Mouse (Mus musculus) CD4-positive helper T cell, adult 2 months (primary cell): Measurements from ENCODE around the gene Dimt1.
A peak's percentile ranks its signal among the peaks of the same experiment; 100 is the strongest.
"Not testable (repeated sequence)": the region's sequence is repeated elsewhere in the genome, so short reads cannot be mapped to it uniquely, and the experiment has no call there.

Source experiments
- DNase-seq: peaks from one replicate; pipeline ENCODE4 v3.0.0-alpha.2; 2012; ENCODE audit warnings: low read depth, missing footprints, low spot score

Dimt1 gene

DNA sequence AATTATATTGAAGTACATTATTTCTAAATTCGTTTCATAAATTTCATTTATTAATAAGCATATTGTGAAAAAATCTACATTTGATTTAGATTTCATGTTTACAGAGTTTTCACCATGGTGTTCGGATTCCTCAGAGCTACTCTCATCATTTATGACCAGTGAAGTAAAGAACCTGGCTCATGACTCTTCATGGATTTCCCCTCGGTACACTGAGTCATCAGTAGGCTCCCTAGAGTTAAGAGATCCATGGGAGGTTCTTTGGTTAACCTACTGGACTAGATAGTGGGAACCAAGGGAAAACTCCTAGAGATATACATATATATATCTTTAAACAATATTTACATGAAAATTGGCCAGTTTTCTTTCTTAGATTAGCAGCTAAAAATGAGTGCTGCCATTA is 13.6 kb downstream of the Dimt1 start:
- no peak for DNase-seq

DNA sequence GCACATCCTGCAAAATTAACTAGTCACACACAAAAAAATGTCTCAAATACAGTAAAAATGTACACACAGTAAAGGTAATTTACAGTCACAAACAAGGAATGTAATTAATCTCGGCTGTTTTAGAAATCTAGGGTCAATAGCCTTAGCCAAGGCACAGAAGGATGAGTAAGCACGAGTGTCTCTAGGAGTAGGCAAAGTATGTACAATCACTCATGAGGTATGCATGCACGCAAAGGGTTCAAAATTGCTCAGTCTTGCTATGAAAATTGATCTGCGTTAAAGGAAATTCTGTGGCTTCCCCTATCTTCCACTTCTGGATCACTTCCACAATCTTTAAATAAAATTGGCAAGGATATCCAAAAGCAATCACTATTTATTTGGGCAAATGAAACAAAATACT is 14.6 kb downstream of the Dimt1 start:
- DNase-seq = no peak

DNA sequence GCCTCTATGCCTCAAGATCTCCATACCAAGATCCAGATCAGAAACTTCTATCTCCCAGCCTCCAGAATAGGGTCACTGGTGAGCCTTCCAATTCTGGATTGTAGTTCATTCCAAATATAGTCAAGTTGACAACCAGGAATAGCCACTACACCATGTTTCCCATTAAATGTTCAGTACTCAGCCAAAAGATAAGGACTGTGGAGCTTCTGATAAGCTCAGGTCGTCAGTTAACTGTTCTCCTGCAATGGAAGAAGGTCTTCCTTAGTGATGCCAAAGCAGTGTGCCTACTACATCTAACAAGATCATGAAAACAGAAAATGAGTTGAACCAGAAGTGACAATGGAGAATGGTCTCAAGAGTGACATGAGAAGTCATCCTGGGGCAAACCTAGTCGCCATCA is 50.0 kb downstream of the Dimt1 start:
- DNase-seq = no peak

DNA sequence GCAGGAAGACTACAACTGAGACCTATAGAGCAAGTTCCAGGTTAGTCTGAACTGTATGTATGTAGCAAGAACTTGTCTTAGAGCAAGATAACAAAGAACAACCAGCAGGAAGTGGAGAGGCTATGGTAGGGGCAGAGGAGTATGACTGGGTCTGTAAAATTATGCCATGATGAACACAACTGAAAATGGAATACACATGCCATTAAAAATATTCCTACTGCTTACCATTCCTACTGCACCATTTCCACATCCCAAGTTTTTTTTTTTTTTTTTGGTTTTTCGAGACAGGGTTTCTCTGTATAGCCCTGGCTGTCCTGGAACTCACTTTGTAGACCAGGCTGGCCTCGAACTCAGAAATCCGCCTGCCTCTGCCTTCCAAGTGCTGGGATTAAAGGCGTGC is 50.6 kb downstream of the Dimt1 start:
- DNase-seq = not testable (repeated sequence)

DNA sequence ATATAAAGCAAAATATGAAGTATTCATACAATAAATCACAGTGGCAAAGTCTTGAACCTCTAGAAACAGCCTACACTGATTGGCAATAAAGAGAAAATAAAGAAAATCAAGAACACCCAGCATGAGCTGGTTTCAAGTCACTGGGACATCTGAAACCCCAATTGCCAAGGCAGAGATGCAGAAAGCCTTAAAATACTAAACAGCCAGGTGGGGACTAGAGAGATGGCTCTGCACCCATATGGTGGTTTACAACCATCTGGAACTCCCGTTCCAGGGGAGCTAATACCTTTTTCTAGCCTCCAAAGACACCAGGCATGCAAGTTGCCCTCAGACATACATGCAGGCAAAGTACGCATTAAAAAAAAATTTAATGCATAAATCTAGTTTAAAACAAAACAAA is 51.1 kb downstream of the Dimt1 start:
- no peak for DNase-seq

DNA sequence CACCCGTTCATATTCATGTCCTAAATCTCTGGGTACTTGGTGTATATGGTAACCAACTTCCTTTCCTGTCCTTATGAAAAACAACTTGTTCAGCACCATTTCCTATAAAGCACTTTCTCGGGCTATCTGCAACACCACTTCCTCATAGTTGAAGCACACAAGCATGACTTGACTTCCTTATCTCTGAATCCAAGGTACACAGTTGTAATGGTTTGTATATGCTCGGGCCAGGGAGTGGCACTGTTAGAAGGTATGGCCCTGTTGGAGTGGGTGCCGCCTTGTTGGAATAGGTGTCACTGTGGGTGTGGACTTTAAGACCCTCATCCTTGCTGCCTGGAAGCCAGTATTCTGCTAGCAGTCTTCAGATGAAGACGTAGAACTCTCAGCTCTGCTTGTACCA is 51.7 kb downstream of the Dimt1 start:
- peak; percentile 64 for DNase-seq

DNA sequence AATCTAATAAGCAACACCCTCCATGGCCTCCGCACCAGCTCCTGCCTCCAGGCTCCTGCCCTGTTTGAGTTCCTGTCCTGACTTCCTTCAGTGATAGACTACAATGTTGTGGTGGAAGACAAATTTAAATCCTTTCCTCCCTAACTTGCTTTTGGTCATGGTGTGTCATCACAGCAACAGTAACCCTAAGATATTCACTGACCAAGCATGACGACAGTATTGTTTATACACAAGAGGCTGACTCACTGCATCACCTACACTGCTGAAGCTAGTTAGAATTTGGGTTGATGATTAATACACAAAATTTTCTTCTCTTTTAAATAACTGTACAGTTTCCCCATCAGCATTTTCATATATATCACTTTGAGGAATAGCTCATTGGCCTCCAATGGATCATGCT is 56.3 kb downstream of the Dimt1 start:
- no peak for DNase-seq

DNA sequence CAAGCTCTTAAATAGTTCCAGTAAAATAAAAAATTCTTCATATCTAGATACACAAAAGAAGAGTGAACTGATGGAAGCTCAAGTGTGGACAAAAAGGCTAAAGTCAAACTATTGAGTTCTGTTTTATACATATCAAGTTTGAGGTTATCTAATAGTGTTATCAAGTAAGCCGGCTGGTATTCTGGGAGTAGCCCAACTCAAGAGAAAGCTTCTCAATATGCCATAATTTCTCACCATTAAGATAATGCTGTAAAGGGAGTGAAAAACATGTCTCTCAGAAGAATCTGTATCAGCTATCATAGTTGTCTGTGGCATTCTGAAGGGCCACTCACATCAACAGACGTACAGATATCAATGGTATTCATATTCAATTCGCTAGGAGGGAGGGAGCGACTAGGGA is 61.2 kb downstream of the Dimt1 start:
- DNase-seq = no peak
